Mouse (Mus musculus) ES-Bruce4 (cell line): ENCODE measurements around the gene Aebp1.

Experiments used
- CTCF ChIP-seq: IDR thresholded peaks from one replicate; pipeline ENCODE4 v1.8.1; 2011; ENCODE audit warnings: low read depth, low read length
- EP300 ChIP-seq: IDR thresholded peaks from 2 replicates; pipeline ENCODE4 v1.6.1; 2011; ENCODE audit warnings: low read depth, low read length; ENCODE audit not compliant: insufficient read depth
- POLR2A ChIP-seq: IDR thresholded peaks from one replicate; pipeline ENCODE4 v1.8.1; 2011; ENCODE audit warnings: low read length; ENCODE audit not compliant: insufficient read depth

- peak; percentile 52 for TF ChIP-seq CTCF
- no peak for TF ChIP-seq POLR2A
- no peak for TF ChIP-seq EP300
Measured at GRCm38 (mm10) chr11:5886187-5886586, 24.4 kb downstream of the Aebp1 start.
